Comparison of ENCODE assay signal across 25 mouse cellular contexts in genomic region chr15:78583352-78583751, GRCm38 (mm10). TPM values are rescaled to one million over a fixed set of nuclear protein-coding genes. Genes with fewer than 3 reads are reported as not detected.
DNase-seq lines count a peak whose midpoint lies in the region; ATAC-seq and TF ChIP-seq lines count a peak whose summit lies in the region.
"Had no signal": no experiment of that assay in that cellular context is flagged by ENCODE, and none has a peak within 500 bp of the region (broad histone marks: within the 10 kb centered on the region; RNA-seq: fewer than 3 reads in every experiment).

No protein-coding gene starts in this region.

- no peak for ATAC-seq in midbrain, embryonic 14.5 days (ENCODE audit: low FRiP score, low TSS enrichment)
- ATAC-seq in midbrain, embryonic 16.5 days = no peak
- no peak for ATAC-seq in hindbrain, embryonic 11.5 days (ENCODE audit: low FRiP score)
- ATAC-seq: activated CD4-positive, CD25-positive, alpha-beta regulatory T cell, adult 4 months; forebrain, embryonic 16.5 days; midbrain, embryonic 13.5 days had no signal

- no peak for TF ChIP-seq CTCF in cerebellum, adult 2 months (IDR thresholded peaks at IDR 0.05; ENCODE audit: borderline replicate concordance, insufficient read depth, low read depth, low read length)

- no peaks in the 10 kb centered on the region for H3K27me3 ChIP-seq in midbrain, embryonic 14.5 days (ENCODE audit: control insufficient read depth, insufficient read depth, low read length)
- no peaks in the 10 kb centered on the region for H3K27me3 ChIP-seq in midbrain, embryonic 16.5 days (ENCODE audit: control insufficient read depth, insufficient read depth, low read depth, low read length)
- no peaks in the 10 kb centered on the region for H3K27me3 ChIP-seq in hindbrain, embryonic 11.5 days (ENCODE audit: control insufficient read depth, insufficient read depth, low read length)
- no peaks in the 10 kb centered on the region for H3K27me3 ChIP-seq in cerebellum, adult 2 months (ENCODE audit: control insufficient read depth, insufficient read depth, low read length)
- H3K27me3 ChIP-seq: midbrain, embryonic 13.5 days had no signal

- peaks cover 3% of the 10 kb centered on the region; the same call in 1 of the 2 replicates for H3K9me3 ChIP-seq in midbrain, embryonic 14.5 days (ENCODE audit: control insufficient read depth, low read length)
- H3K9me3 ChIP-seq in midbrain, embryonic 16.5 days (replicated peaks; ENCODE audit: control insufficient read depth, low read length, poor library complexity, severe bottlenecking) = 0 out of 2 replicates have a peak, but pooled peaks cover 3% of the 10 kb centered on the region
- no peaks in the 10 kb centered on the region for H3K9me3 ChIP-seq in hindbrain, embryonic 11.5 days (ENCODE audit: control insufficient read depth, low read length)

- no peak for TF ChIP-seq POLR2A in cerebellum, adult 2 months (IDR thresholded peaks at IDR 0.05; ENCODE audit: borderline replicate concordance, insufficient read depth, low read length)

- WGBS in midbrain, embryonic 14.5 days = 16% methylated on average over 11 of the region's 11 CpGs
- 16% methylated on average over 11 of the region's 11 CpGs for WGBS in midbrain, embryonic 16.5 days
- WGBS in hindbrain, embryonic 11.5 days = 19% methylated on average over 11 of the region's 11 CpGs
- 34% methylated on average over 11 of the region's 11 CpGs for WGBS in cerebellum, adult 2 months

- H3K4me2 ChIP-seq in midbrain, embryonic 14.5 days (ENCODE audit: low read length) = no peak overlapping the region
- no peak overlapping the region for H3K4me2 ChIP-seq in midbrain, embryonic 16.5 days (ENCODE audit: low read length)
- no peak overlapping the region for H3K4me2 ChIP-seq in hindbrain, embryonic 11.5 days (replicated peaks; ENCODE audit: low read depth, low read length)
- H3K4me2 ChIP-seq: embryonic facial prominence, embryonic 12.5 days; liver, embryonic 11.5 days; midbrain, embryonic 13.5 days had no signal

- H3K4me1 ChIP-seq in midbrain, embryonic 14.5 days (ENCODE audit: control insufficient read depth, insufficient read depth, low read length) = peaks cover 12% of the 10 kb centered on the region
- H3K4me1 ChIP-seq in midbrain, embryonic 16.5 days (ENCODE audit: control insufficient read depth, insufficient read depth, low read length) = peaks cover 17% of the 10 kb centered on the region
- H3K4me1 ChIP-seq in hindbrain, embryonic 11.5 days (replicated peaks; ENCODE audit: control insufficient read depth, insufficient read depth, low read length) = peaks cover 5% of the 10 kb centered on the region; the same call in 1 of the 2 replicates
- no peaks in the 10 kb centered on the region; the same call in 1 of the 2 replicates for H3K4me1 ChIP-seq in cerebellum, adult 2 months (ENCODE audit: control insufficient read depth, insufficient read depth, low read length)

- 0 out of 2 replicates have a peak overlapping the region, but pooled peaks have one; percentile 13 for H3K27ac ChIP-seq in midbrain, embryonic 14.5 days (replicated peaks; ENCODE audit: low read depth, low read length)
- H3K27ac ChIP-seq in midbrain, embryonic 16.5 days (ENCODE audit: low read length) = no peak overlapping the region
- no peak overlapping the region for H3K27ac ChIP-seq in hindbrain, embryonic 11.5 days (ENCODE audit: low read depth, low read length)
- no peak overlapping the region for H3K27ac ChIP-seq in cerebellum, adult 2 months (ENCODE audit: insufficient read depth, low read length)
- H3K27ac ChIP-seq: embryonic facial prominence, embryonic 12.5 days; hindbrain, embryonic 10.5 days; midbrain, embryonic 13.5 days had no signal

- H3K4me3 ChIP-seq in midbrain, embryonic 14.5 days (replicated peaks; ENCODE audit: low read depth, low read length) = no peak overlapping the region
- H3K4me3 ChIP-seq in midbrain, embryonic 16.5 days (ENCODE audit: low read depth, low read length) = no peak overlapping the region
- no peak overlapping the region for H3K4me3 ChIP-seq in hindbrain, embryonic 11.5 days (ENCODE audit: low read depth, low read length)
- no peak overlapping the region for H3K4me3 ChIP-seq in cerebellum, adult 2 months (replicated peaks; ENCODE audit: insufficient read depth, low read depth, low read length)
- H3K4me3 ChIP-seq: embryonic facial prominence, embryonic 12.5 days; erythroblast, embryonic 14.5 days; hindbrain, embryonic 10.5 days; midbrain, embryonic 13.5 days; myocyte had no signal

- DNase-seq in gastrocnemius, adult 18-20 months (ENCODE audit: low spot score) = peak; percentile 52
- DNase-seq in gastrocnemius, postnatal 14 days = no peak
- DNase-seq in midbrain, embryonic 14.5 days = peak; percentile 39
- peak; percentile 90 for DNase-seq in A20 (ENCODE audit: low read depth, low spot score)
- DNase-seq in R1 (ENCODE audit: low read depth, low spot score) = peak; percentile 39
- no peak for DNase-seq in hindbrain, embryonic 11.5 days (ENCODE audit: low spot score)
- DNase-seq in cerebellum, adult 2 months = no peak
- DNase-seq: adrenal gland, postnatal 14 days; cerebellum, adult 11-12 months; cerebellum, postnatal 36 days; kidney, adult 2 months; kidney, postnatal 10 days; lung, adult 18-20 months; lung, postnatal 14 days had no signal

- no peak overlapping the region for H3K9ac ChIP-seq in midbrain, embryonic 14.5 days (replicated peaks; ENCODE audit: low read length)
- H3K9ac ChIP-seq in midbrain, embryonic 16.5 days (ENCODE audit: low read depth, low read length) = no peak overlapping the region
- H3K9ac ChIP-seq in hindbrain, embryonic 11.5 days (ENCODE audit: low read depth, low read length) = no peak overlapping the region
- H3K9ac ChIP-seq: embryonic facial prominence, embryonic 12.5 days; midbrain, embryonic 13.5 days had no signal

- intact Hi-C loops in gastrocnemius, postnatal 14 days (cut with DNase I; ENCODE audit: low total_unique reads) = no loop called here

- H3K36me3 ChIP-seq in midbrain, embryonic 14.5 days (ENCODE audit: control insufficient read depth, insufficient read depth, low read length) = no peaks in the 10 kb centered on the region
- H3K36me3 ChIP-seq in midbrain, embryonic 16.5 days (ENCODE audit: control insufficient read depth, insufficient read depth, low read length) = no peaks in the 10 kb centered on the region
- H3K36me3 ChIP-seq in hindbrain, embryonic 11.5 days (ENCODE audit: control insufficient read depth, insufficient read depth, low read length) = no peaks in the 10 kb centered on the region
- H3K36me3 ChIP-seq: embryonic facial prominence, embryonic 12.5 days; hindbrain, embryonic 10.5 days; midbrain, embryonic 13.5 days had no signal

RNA-seq across cellular contexts. Expression of gene Rac2, which starts 10.8 kb away (rescaled TPM):
- total RNA-seq in gastrocnemius, adult 18-20 months (2021) = 1 to 10 TPM in 1 of 2 experiments, under 1 TPM in 1; 0.96 to 1.8 TPM
- 1 to 10 TPM; 1.1 to 2.5 TPM for total RNA-seq in gastrocnemius, postnatal 14 days (2021)
- polyA plus RNA-seq in midbrain, embryonic 14.5 days (2014; fragmentation: Nextera tagmentation; extraction: Ambion mirVana) = 3.7 and 7.0 TPM in 2 replicates
- 1.8 and 2.3 TPM in 2 replicates for polyA plus RNA-seq in midbrain, embryonic 16.5 days (2015; fragmentation: Nextera tagmentation; extraction: Ambion mirVana)
- polyA plus RNA-seq in hindbrain, embryonic 11.5 days (2014; fragmentation: Nextera tagmentation; extraction: Ambion mirVana) = 6.4 and 7.6 TPM in 2 replicates
- polyA plus RNA-seq in cerebellum, adult 2 months (2012; rRNA removed) = 1.4 and 1.8 TPM in 2 replicates
- polyA plus RNA-seq: myocyte had no signal

RNA-seq across cellular contexts. Expression of gene Cyth4, which starts 13.5 kb away (rescaled TPM):
- 1 to 10 TPM in 1 of 2 experiments, under 1 TPM in 1; 0.82 to 2.3 TPM for total RNA-seq in gastrocnemius, adult 18-20 months (2021)
- 1 to 10 TPM; 2.9 to 3.3 TPM for total RNA-seq in gastrocnemius, postnatal 14 days (2021)
- 1.8 and 2.3 TPM in 2 replicates for polyA plus RNA-seq in midbrain, embryonic 14.5 days (2014; fragmentation: Nextera tagmentation; extraction: Ambion mirVana)
- polyA plus RNA-seq in midbrain, embryonic 16.5 days (2015; fragmentation: Nextera tagmentation; extraction: Ambion mirVana) = 5.0 and 5.3 TPM in 2 replicates
- 2.1 and 4.4 TPM in 2 replicates for polyA plus RNA-seq in hindbrain, embryonic 11.5 days (2014; fragmentation: Nextera tagmentation; extraction: Ambion mirVana)
- polyA plus RNA-seq in cerebellum, adult 2 months (2012; rRNA removed) = 3.8 and 4.6 TPM in 2 replicates

RNA-seq across cellular contexts. Expression of gene Sstr3, which starts 38.9 kb away (rescaled TPM):
- not detected for total RNA-seq in gastrocnemius, adult 18-20 months (2021)
- under 1 TPM in 1 of 2 experiments, not detected in 1; 0.04 TPM for total RNA-seq in gastrocnemius, postnatal 14 days (2021)
- 0.18 and 0.23 TPM in 2 replicates for polyA plus RNA-seq in midbrain, embryonic 14.5 days (2014; fragmentation: Nextera tagmentation; extraction: Ambion mirVana)
- polyA plus RNA-seq in midbrain, embryonic 16.5 days (2015; fragmentation: Nextera tagmentation; extraction: Ambion mirVana) = 0.15 and 0.16 TPM in 2 replicates
- polyA plus RNA-seq in hindbrain, embryonic 11.5 days (2014; fragmentation: Nextera tagmentation; extraction: Ambion mirVana) = 0.10 and 0.22 TPM in 2 replicates
- polyA plus RNA-seq in cerebellum, adult 2 months (2012; rRNA removed) = 9.8 and 12.1 TPM in 2 replicates
- total RNA-seq: heart, adult 8-10 months had no signal
- polyA plus RNA-seq: activated CD4-positive, CD25-positive, alpha-beta regulatory T cell, adult 4 months; embryonic facial prominence, embryonic 12.5 days; erythroblast, embryonic 14.5 days; heart, embryonic 16.5 days; liver, embryonic 11.5 days; myocyte had no signal

RNA-seq across cellular contexts. Expression of gene C1qtnf6, which starts 52.1 kb away (rescaled TPM):
- total RNA-seq in gastrocnemius, adult 18-20 months (2021) = 1 to 10 TPM; 1.0 to 2.4 TPM
- total RNA-seq in gastrocnemius, postnatal 14 days (2021) = 10 to 100 TPM; 36.9 to 40.4 TPM
- polyA plus RNA-seq in midbrain, embryonic 14.5 days (2014; fragmentation: Nextera tagmentation; extraction: Ambion mirVana) = 5.6 and 7.3 TPM in 2 replicates
- polyA plus RNA-seq in midbrain, embryonic 16.5 days (2015; fragmentation: Nextera tagmentation; extraction: Ambion mirVana) = 6.7 and 7.8 TPM in 2 replicates
- polyA plus RNA-seq in hindbrain, embryonic 11.5 days (2014; fragmentation: Nextera tagmentation; extraction: Ambion mirVana) = 11.8 and 12.4 TPM in 2 replicates
- 3.1 and 3.5 TPM in 2 replicates for polyA plus RNA-seq in cerebellum, adult 2 months (2012; rRNA removed)
- polyA plus RNA-seq: erythroblast, embryonic 14.5 days had no signal

Comparison
In these comparisons a context has a peak if more than half of its experiments do, and no peak if none do; other contexts are left out.
1. DNase-seq: peak in gastrocnemius, adult 18-20 months (single experiment), midbrain, embryonic 14.5 days (single experiment), A20 (single experiment) and R1 (single experiment); none in gastrocnemius, postnatal 14 days (single experiment), hindbrain, embryonic 11.5 days (single experiment) and cerebellum, adult 2 months (0 of 2).